8 mouse cellular contexts compared by ENCODE assay signal in the genomic region with DNA sequence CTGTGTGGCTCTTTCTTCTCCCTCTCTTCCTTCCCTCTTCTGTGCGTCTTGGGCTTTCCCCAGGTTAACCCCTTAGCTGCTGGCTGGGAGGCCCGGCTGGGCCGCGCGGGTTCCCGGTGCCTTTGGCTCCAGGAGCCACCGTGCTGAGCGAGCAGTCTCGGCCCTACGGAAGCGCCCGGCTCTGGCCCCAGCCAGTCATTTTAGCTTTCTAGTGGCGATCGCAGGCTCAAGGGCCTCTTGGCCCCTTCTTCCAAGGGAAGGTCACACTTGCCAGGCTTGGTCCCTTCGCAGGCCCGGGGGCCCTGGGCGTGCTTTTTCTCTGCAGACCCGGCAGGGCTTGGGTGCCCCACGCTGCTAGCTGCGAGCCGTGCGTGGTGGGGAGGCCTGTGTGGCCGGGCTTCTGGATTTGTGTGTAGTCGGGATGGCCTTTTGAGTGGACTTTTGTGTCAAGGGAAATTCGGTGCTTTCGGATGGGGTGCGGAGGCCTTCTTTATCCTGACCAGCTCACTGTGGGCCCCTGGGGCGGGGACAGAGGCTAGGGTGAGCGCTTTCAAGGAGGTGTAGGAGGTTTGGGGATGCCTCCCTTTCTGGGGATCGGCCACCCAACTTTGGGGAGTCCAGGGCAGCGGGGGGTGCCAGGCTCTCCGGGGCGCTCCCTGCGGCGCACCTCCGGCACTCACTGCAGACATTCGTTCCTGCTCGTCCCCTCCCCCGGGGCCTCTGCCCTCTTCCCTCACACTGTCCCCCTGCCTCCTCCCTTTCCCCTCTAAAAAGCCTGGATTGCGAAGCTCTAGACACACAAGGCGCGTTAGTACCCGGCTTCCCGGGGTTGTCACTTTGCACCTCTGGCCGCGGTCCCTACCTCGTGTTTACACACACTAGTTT. TPM values are rescaled to one million over a fixed set of nuclear protein-coding genes. Genes with fewer than 3 reads are reported as not detected.
A peak's percentile ranks its signal among the peaks of the same experiment; 100 is the strongest.
DNase-seq lines count a peak whose midpoint lies in the region; ATAC-seq lines count a peak whose summit lies in the region.

No protein-coding gene starts in this region.

- peak overlapping the region; percentile 81 for H3K4me2 ChIP-seq in forebrain, embryonic 14.5 days (ENCODE audit: low read length)

- peaks cover 22% of the 10 kb centered on the region; the same call in 1 of the 2 replicates for H3K79me2 ChIP-seq in macrophage (ENCODE audit: inconsistent target)

- ATAC-seq in forebrain, embryonic 14.5 days = peak; percentile 60
- ATAC-seq in activated CD4-positive, CD25-positive, alpha-beta regulatory T cell, adult 4 months = no peak

- no peaks in the 10 kb centered on the region for H3K36me3 ChIP-seq in forebrain, embryonic 14.5 days (ENCODE audit: control insufficient read depth, insufficient read depth, low read length)
- H3K36me3 ChIP-seq in macrophage (ENCODE audit: inconsistent target) = no peaks in the 10 kb centered on the region

- peaks cover 45% of the 10 kb centered on the region for H3K4me1 ChIP-seq in forebrain, embryonic 14.5 days (ENCODE audit: control insufficient read depth, insufficient read depth, low read length)

- H3K9ac ChIP-seq in forebrain, embryonic 14.5 days (ENCODE audit: low read length) = peak overlapping the region; percentile 87

- peak overlapping the region; percentile 53 for H3K4me3 ChIP-seq in forebrain, embryonic 14.5 days (ENCODE audit: low read depth, low read length)
- peak overlapping the region; percentile 56 for H3K4me3 ChIP-seq in macrophage (ENCODE audit: inconsistent target)

- no peaks in the 10 kb centered on the region for H3K9me3 ChIP-seq in forebrain, embryonic 14.5 days (replicated peaks; ENCODE audit: control insufficient read depth, low read length)

- peak; percentile 35 for DNase-seq in CD4-positive helper T cell, adult 2 months (ENCODE audit: low read depth, low spot score)
- peak; percentile 59 for DNase-seq in adrenal gland, adult 8-10 months
- peak; percentile 79 for DNase-seq in forebrain, embryonic 14.5 days (ENCODE audit: low spot score)
- peak; percentile 80 for DNase-seq in heart, postnatal 4 days
- peak; percentile 16 to 30 for DNase-seq in layer of hippocampus, postnatal 36 days
- peak; percentile 35 for DNase-seq in right cerebral cortex, postnatal 25 days

- peak overlapping the region; percentile 90 for H3K27ac ChIP-seq in forebrain, embryonic 14.5 days (ENCODE audit: low read depth, low read length)
- peak overlapping the region; percentile 67 for H3K27ac ChIP-seq in macrophage

- no peaks in the 10 kb centered on the region; the same call in 1 of the 2 replicates for H3K27me3 ChIP-seq in forebrain, embryonic 14.5 days (replicated peaks; ENCODE audit: control insufficient read depth, insufficient read depth, low read length)

- under 1% methylated on average over 47 of the region's 47 CpGs for WGBS in forebrain, embryonic 14.5 days
- 9% methylated on average over 44 of the region's 47 CpGs for WGBS in macrophage (ENCODE audit: missing documents)

RNA-seq across cellular contexts. Expression of a gene that starts 2.2 kb away (rescaled TPM):
- total RNA-seq in adrenal gland, adult 8-10 months (2022) = 10 to 100 TPM; 15.4 to 39.4 (median 26.8) TPM
- 196 and 221 TPM in 2 replicates for polyA plus RNA-seq in forebrain, embryonic 14.5 days (2014; fragmentation: Nextera tagmentation; extraction: Ambion mirVana)
- total RNA-seq in heart, postnatal 4 days (2021) = 10 to 100 TPM; 24.6 to 28.6 TPM
- 10 to 100 TPM; 12.2 to 13.1 TPM for total RNA-seq in layer of hippocampus, postnatal 36 days (2021)
- 100 to 1,000 TPM in 4 of 26 experiments, 10 to 100 TPM in 22; 38.1 to 133 (median 64.8) TPM for total RNA-seq in macrophage (2018; cell fraction: chromatin; rRNA removed)
- 10 to 100 TPM; 12.8 to 31.4 (median 18.4) TPM for total RNA-seq in macrophage (2018; cell fraction: cytosol; rRNA removed)
- 100 to 1,000 TPM in 2 of 26 experiments, 10 to 100 TPM in 24; 35.9 to 103 (median 60.9) TPM for total RNA-seq in macrophage (2018; cell fraction: nucleus; rRNA removed)
- 8.0 to 16.4 TPM (median 16.3 TPM) in 3 replicates for polyA plus RNA-seq in macrophage (2018)
- 1 to 10 TPM; 1.6 TPM for polyA plus RNA-seq in activated CD4-positive, CD25-positive, alpha-beta regulatory T cell, adult 4 months (2017; shearing (Covaris generic))

Comparison
In these comparisons a context has a peak if more than half of its experiments do, and no peak if none do; other contexts are left out.
1. DNase-seq: peak in every context shown above with its lines; median percentile 80 in heart, postnatal 4 days; 79 in forebrain, embryonic 14.5 days; 59 in adrenal gland, adult 8-10 months; 35 in CD4-positive helper T cell, adult 2 months; 35 in right cerebral cortex, postnatal 25 days; 23 in layer of hippocampus, postnatal 36 days.